Mouse (Mus musculus) C2C12 (cell line): Measurements from ENCODE around the gene Col27a1. TPM values are rescaled to one million over a fixed set of nuclear protein-coding genes. Genes with fewer than 3 reads are reported as not detected.

Source experiments
- H3K27me3 ChIP-seq: one replicate; pipeline ENCODE4 v1.6.1; 2011; ENCODE audit not compliant: control insufficient read depth, insufficient read depth, insufficient read length
- H3K36me3 ChIP-seq: one replicate; pipeline ENCODE4 v1.6.1; 2011; ENCODE audit not compliant: control insufficient read depth, insufficient read depth
- H3K4me3 ChIP-seq: one replicate; pipeline ENCODE4 v1.5.1; 2011; ENCODE audit warnings: mild to moderate bottlenecking, control low read depth; ENCODE audit not compliant: poor library complexity, insufficient read depth, severe bottlenecking
- H3K79me2 ChIP-seq: one replicate; pipeline ENCODE4 v1.6.1; 2011; ENCODE audit not compliant: control insufficient read depth, insufficient read depth
- H3K79me3 ChIP-seq: one replicate; pipeline ENCODE4 v1.6.1; 2011; ENCODE audit warnings: low read depth, control low read depth
- H3ac ChIP-seq: one replicate; pipeline ENCODE3; 2011; ENCODE audit warnings: low read depth; ENCODE audit not compliant: control insufficient read depth, insufficient read length
- CEBPB ChIP-seq: IDR thresholded peaks from one replicate; pipeline ENCODE4 v1.6.1; 2011; ENCODE audit warnings: low read depth, mild to moderate bottlenecking, control low read depth, moderate library complexity
- MAX ChIP-seq: IDR thresholded peaks from one replicate; pipeline ENCODE4 v1.6.1; 2011; ENCODE audit warnings: mild to moderate bottlenecking, control low read depth
- MYOD1 ChIP-seq: IDR thresholded peaks from one replicate; pipeline ENCODE4 v1.6.1; 2011; ENCODE audit warnings: low read depth; ENCODE audit not compliant: control insufficient read depth, insufficient read length
- MYOG ChIP-seq: IDR thresholded peaks from one replicate; pipeline ENCODE4 v1.6.1; 2011; ENCODE audit not compliant: control insufficient read depth, insufficient read length; ENCODE audit errors: extremely low read depth
- USF1 ChIP-seq: IDR thresholded peaks from one replicate; pipeline ENCODE4 v1.6.1; 2011; ENCODE audit warnings: low read depth, mild to moderate bottlenecking, control low read depth, moderate library complexity
- microRNA-seq: library from miRNA; unstranded; fragments of <30 nt; microRNA quantifications from one replicate; pipeline ENCODE4, GENCODE M21; 2019; ENCODE audit warnings: borderline microRNAs expressed
- polyA plus RNA-seq: library from polyadenylated mRNA; unstranded; fragments of >200 nt; fragmentation: generic; extraction: Trizol; gene quantifications from one replicate; pipeline ENCODE4 v1.2.1, GENCODE M21; 2012; ENCODE audit warnings: missing spikeins

Col27a1 gene
- polyA plus RNA-seq, 1 experiment = 0.08 TPM

DNA sequence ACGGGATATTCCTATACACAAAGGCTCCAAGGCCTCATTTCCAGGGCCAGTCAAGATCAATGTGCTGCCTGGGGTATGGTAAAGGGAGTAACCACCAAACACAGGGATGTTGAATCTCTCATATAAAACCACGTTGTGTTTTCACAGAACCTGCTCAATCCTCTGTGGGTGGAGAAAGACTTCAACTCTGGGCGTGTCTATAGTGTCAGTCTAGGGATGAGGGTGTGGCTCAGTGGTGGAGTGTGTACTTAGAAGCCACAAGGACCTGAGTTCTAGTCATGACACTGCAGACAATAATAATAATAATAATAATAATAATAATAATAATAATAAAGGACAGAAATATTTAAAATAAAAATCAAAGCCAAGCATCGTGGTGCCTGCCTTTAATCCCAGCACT lies 170.5 kb downstream of the Col27a1 start:
- no peak for TF ChIP-seq CEBPB
- no peak for TF ChIP-seq MYOD1
- no peak for TF ChIP-seq MAX
- TF ChIP-seq USF1 = no peak
- no peak for TF ChIP-seq MYOG
- Histone ChIP-seq H3ac (no peak overlapping the region), H3K79me2 (no peaks in the 10 kb centered on the region), H3K36me3 (peaks cover 4% of the 10 kb centered on the region), H3K4me3 (no peak overlapping the region), H3K79me3 (no peaks in the 10 kb centered on the region), H3K27me3 (no peaks in the 10 kb centered on the region)

Small RNA genes lying within 50 kb of the gene (microRNA-seq; reads per million reads assigned to microRNA genes)
- gene Mir455 = 96.1 reads per million, percentile 74 among the genes with 10 or more reads in this experiment

Other genes with a start within 250 kb of the Col27a1 start
- 0.01 TPM for gene Zfp618, start 248.4 kb upstream of the Col27a1 start, polyA plus RNA-seq
- gene Ambp, start 59.2 kb upstream of the Col27a1 start, polyA plus RNA-seq = not detected
- gene Kif12, start 41.9 kb upstream of the Col27a1 start, polyA plus RNA-seq = not detected
- 0.05 TPM for gene Orm1, start 130.6 kb downstream of the Col27a1 start, polyA plus RNA-seq
- gene Orm3, start 142.2 kb downstream of the Col27a1 start, polyA plus RNA-seq = not detected
- gene Orm2, start 148.4 kb downstream of the Col27a1 start, polyA plus RNA-seq = not detected
- gene Akna, start 189.3 kb downstream of the Col27a1 start, polyA plus RNA-seq = 1.3 TPM